Mouse (Mus musculus): ENCODE measurements around the gene Emc8.
"Not testable (repeated sequence)": the region's sequence is repeated elsewhere in the genome, so short reads cannot be mapped to it uniquely, and the experiment has no call there.

The Emc8 gene

DNA sequence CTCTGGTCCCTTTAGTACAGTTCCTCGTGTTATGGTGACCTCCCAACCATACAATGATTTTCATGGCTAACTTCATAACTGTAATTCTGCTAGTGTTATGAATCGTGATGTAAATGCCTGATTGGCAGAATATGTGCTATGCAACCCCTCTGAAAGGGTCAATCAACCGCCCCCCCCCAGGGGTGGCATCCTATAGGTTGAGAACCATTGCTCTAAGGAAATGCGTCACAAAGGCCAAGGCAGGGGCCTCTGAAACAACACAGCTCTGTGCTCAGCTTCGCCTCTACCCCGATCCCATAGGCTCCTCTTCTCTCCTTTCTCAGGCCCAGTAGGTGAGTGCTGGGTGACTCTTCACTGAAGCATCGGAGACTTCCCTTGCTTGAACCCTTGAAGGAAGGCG lies 17.2 kb upstream of the Emc8 start:
- no peak for DNase-seq (ENCODE audit: low read depth, low spot score)

DNA sequence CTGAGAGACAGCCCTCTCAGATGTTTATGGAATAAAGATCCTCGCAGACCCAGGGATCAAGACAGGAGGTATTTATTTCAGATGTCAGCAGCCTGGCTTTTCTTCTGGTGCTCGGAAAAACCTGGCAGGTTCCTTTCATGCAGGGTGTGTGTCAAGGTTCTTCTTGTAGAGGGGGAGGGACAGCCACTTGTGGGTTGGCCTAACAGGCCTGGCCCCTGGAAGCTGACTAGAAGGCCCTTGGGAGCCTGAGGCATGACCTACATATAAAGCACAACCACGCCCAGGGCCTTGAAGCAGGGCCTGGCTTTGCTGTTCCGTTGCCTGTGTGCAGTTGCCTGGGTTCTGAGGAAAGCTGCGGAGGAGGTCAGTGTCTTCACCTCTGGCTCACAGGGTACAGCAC lies 16.7 kb upstream of the Emc8 start:
- DNase-seq (ENCODE audit: low read depth, low spot score) = no peak

DNA sequence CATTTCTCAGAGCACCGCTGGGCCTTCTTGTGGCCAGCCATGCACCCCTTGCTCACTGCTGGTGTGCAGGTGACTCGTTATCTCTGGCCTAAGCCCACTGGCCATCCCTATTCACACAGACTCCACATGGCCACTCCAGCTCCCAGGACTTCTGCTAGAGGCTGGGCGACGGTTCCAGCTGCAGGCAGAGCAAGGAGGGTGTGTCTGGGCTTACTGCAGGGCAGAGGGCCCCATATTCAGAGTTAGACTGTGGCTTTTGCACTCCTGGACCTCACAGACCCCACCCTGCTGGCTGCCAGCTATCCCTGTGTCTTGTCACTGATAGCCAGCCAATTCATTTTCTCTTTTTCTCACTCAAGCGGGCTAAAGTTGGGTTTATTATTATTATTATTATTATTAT lies 15.7 kb upstream of the Emc8 start:
- no peak for DNase-seq (ENCODE audit: low read depth, low spot score)

DNA sequence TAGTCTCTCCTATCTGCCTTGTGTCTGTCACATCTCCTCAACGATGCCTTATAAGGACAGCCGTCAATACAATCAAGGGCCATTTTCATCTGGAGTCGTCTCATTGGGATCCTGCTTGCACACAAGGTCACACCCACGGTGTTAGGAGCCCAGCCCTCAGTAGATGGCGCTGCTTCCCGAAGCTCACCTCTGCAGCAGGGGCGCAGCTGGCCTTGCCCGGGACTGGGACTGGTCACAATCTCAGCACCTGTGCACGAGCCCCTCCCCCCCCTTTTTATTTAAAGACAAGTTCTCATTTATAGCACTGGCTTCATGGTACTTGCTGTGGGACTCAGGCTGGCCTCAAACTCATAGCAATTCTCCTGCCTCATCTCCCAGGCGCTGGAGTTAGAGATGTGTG lies 15.2 kb upstream of the Emc8 start:
- DNase-seq (ENCODE audit: low read depth, low spot score) = peak; percentile 86

DNA sequence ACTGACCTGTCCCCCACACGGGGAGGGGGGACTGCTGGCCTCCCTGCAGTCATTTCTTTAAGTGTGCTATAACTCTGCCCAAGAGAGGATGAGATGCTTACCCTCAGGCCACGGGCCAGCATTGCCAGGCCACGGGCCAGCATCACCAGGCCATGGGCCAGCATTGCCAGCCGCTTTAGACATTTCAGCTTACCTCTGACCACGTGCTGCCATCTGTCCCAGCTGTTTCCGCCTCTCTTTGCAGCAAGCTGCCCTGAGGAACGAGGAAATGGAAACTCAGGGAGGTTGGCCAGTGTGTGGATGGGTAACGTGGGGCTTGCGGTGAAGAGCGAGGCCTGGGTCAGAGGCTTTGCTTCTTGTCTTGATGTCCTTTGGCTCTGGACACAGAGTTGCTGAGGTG lies 12.7 kb upstream of the Emc8 start:
- DNase-seq (ENCODE audit: low read depth, low spot score) = no peak

DNA sequence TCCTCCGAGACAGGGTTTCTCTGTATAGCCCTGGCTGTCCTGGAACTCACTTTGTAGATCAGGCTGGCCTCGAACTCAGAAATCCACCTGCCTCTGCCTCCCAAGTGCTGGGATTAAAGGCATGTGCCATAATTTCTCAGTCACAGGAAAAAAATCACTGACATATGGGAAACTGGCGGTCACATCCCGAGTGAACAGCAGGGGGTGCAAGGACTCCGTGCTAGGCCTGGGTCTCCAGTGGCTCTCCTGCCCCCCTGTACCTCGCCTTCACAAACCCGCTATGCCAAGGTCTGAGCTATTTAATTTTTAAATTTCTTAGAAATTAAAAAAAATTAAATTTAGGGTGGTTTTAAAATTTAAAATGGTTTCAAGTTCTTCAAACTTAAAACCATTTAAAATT lies 12.0 kb upstream of the Emc8 start:
- not testable (repeated sequence) for DNase-seq (ENCODE audit: low read depth, low spot score)

DNA sequence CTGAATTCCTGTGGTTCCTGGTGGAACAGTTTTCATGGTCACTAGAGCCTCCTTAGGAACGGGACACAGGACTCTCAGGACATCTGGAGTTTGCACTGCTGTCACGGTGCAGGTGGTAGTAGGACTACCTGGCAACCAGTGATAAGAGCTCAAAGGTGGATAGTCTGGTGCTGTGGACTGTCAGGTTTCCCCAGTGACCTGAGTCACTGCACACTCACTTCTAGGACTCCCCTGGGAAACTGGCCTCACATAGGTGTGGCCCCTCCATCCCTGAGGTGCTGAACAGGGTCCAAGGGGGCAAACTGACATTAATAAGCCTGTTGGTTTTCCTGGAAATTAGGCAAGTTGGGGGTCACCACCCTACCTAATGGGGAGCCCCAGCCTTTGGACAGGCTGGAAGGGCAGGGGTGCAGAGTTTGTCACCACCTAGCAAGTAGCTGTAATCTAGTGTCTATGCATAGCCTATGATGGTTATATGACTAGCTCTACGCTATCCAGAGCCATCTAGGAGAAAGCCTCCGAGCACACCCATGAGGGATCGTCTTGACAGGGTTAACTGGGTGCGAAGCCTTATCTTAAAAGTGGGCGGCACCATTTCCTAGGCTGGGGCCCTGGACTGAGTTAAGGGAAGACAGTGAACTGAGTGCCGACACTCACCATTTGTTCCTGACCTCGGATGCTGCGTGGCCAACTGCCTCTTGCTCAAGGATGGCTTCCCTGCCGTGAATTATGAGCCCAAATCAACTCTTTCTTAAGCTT lies 11.4 kb upstream of the Emc8 start:
- no peak for DNase-seq (ENCODE audit: low read depth, low spot score)

DNA sequence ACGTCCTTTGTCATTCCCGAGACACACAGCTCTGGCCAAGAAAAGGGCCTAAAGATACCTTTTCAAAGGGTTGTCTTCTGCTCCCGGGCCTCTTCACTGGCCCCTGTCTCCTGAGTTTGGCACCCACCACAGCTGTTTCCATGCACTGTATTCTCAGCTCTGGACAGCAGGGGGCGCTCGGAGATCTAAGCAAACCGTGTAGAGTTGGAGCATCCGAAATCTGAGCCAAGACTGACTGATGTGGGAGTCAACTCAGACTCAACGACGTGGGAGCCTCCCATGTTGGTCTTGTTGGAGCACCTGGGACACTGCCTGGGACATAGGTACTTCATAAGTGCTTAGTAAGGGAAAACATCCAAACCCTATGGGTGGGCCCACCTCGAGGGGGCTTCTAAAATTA lies 10.1 kb upstream of the Emc8 start:
- peak; percentile 92 for DNase-seq (ENCODE audit: low read depth, low spot score)

DNA sequence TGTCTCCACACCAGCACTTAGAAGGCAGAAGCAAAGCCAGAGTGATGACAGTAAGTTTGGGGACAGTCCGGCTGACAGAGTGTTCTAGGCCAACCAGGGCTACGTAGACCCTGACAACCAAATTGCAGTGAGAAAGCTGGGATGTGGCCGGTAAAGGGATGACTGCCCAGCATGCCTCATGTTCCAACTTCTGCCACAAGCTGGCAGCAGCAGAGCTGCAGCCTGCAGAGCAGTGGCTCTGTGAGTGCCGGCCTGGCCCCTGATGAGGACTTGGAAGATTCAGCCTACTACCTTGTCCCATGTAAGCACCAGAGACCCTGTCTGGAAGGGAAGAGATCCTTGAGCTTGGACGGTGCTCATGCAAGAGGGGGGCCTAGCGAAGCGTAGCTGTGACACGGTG lies 7.3 kb upstream of the Emc8 start:
- DNase-seq (ENCODE audit: low read depth, low spot score) = peak; percentile 41

DNA sequence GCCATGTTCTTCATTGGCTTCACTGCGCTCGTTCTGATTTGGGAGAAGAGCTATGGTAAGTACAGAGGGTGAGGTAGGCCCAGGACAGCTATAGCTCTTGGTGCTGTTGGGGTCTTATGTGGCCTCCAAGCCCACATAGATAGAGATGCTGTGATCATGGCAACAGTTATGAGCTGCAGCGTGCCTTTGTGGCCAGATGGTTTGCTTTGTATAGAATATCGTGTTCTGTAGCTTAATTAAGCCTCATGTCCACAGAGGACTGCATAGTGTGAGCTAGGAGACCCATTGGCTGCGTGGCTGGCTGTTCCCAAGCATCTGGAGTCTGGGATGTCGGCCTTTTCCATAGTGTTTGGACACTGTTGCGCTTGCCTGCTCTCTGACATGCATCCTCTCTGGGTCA lies 4.9 kb upstream of the Emc8 start:
- DNase-seq (ENCODE audit: low read depth, low spot score) = no peak

DNA sequence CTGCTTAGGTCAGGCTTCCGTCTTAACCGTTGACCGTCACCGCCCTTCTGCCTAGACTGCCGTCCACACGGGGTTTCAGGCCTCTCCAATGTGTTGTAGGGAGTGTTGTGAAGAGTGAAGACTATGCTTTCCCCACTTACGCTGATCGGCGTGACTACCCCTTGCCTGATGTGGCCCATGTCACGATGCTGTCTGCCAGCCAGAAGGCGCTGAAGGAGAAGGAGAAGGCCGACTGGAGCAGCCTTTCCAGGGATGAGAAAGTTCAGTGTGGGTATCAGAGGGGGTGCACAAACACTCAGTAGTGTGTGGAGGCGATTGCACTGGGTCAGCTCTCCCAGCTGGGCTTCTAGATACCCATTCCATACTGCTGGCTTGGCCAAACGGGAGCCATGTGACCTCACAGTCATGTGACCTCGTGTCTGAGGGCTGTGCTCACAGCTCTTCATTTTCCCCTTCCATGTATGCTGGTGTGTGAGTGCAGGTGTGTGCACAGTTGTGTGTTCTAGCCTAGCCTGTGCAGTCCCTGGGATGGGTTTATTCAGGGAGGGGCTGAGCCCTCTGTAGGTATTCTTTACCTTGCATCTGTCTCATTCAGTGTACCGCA lies 4.4 kb upstream of the Emc8 start:
- peak; percentile 48 for DNase-seq (ENCODE audit: low read depth, low spot score)

DNA sequence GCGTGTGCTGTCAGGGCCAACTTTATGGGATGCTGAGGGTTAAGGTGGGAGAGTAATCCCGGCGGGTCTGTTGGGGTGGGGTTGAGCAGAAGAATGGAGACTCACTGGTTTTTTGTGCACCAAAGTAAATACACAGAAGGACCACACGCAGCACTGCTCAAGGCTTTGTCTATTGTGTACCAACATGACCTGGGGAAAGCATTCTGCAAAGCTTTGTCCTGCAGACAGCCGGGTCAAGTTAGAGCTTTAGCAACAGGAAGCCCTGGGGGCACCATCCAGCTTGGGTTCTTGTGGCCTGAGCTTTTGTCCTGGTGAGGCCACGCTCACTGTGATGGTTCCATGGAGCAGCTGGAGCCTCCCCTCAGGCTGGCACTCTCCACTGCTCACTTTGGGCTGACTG lies 3.4 kb upstream of the Emc8 start:
- peak; percentile 75 for DNase-seq (ENCODE audit: low read depth, low spot score)

DNA sequence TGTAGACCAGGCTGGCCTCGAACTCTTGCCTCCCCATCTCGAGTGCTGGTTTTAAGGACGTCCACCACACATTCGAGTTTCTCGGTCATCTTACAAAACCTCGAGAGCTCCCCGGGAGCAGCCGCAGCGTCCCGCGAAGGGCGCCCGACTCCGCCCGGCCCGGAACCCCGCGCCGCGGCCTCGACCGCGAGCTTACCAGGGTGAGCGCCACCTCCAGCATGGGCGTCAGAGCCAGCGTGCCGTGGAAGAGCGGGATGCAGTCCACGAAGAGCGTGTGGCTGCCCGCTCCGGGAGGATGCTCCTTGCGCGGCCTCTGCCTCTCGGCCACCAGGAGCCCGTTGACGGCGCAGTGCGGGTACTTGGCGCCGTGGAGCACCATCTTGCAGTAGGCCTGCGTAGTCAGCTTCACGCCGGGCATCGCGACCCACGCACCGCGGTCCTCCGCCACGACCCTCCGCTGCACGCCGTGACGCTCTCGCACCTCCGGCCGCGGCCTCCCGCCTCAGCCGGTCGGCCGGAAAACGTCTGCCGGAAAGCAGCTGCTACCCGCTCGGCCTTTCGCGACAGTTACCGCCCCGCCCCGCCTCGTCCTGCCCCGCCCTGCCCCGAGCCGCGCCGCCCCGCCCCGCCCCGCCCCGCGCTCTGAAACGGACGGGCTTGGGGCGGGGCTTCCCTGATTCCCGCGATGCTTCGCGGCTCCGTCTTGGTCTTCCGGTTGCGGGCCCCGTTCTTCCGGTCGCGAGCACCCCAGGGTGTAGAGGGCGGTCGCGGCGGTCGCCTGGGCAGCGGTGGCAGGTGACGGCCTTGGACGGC lies 606 bp downstream of the Emc8 start, which contains the start of the genes Gm27021 and Cox4i1:
Gene Gm27021, minus strand, starts transcription at position 519 of the 813 bp plus-strand sequence.
Gene Cox4i1, plus strand, starts transcription at position 662 of the 813 bp plus-strand sequence.
- peak; percentile 91 for DNase-seq (ENCODE audit: low read depth, low spot score)

DNA sequence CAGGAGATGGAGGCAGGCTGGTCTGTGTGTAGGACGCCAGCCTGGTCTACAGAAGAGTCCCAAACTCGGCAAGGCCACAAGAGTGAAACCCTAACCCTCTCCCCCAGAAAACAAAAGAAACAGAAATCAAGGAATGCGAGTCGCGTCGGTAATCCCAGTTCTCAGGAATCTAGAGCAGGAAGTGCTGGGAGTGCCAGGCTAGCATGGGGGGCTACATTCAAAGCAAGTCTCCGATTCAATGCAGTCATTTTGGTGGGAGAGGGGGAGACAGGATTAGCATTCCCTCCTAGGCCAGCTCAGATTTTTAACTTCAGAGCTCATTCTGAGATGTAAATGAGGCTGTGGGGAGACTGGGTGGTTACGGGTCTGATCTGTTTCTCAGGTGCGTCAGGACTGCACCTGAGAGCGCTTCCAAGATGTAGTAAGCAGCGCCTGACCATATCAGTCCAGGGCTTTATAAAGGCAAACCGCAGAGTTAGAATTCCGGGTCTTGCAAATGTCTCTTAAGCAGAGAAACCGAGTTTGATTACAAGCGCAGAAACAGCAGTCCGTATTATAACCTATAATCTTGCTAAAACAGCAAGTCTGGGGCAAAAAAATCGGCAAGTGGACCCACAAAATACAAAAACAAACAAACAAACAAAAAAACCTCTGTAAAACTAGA lies 1.4 kb downstream of the Emc8 start:
- DNase-seq (ENCODE audit: low read depth, low spot score) = peak; percentile 80

DNA sequence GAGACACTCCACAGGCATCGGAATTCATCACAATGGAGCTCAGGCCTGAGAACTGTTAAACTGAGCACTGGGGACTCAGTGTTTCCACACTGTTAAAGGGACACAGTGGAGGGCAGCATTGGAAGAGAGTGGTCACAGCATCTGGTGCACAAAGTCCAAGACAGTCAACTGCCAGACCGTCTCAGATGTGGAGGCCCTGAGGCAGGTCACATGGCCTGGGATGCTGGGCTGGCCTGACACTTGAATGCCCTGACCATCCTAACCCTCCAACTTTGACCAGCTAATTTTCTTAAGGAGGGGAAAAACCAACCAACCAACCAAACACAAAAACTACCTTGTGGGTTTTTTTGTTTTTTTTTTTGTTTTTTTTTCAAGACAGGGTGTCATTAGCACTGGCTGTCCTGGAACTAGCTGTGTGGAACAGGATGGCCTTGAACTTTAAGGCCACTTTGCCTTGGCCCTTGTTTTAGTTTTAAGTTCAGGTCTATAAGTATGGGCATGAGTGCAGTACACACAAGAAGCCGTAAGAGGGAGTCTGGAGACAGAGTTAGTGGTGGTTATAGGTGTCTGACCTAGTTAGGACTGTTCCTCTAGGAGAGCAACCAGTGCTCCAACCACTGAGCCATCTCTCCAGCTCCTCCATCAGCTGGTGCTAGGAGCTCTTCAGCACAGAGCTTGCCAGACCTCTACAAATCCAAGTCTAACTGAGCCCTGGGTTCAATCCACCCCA lies 2.5 kb downstream of the Emc8 start:
- DNase-seq (ENCODE audit: low read depth, low spot score) = peak; percentile 91

DNA sequence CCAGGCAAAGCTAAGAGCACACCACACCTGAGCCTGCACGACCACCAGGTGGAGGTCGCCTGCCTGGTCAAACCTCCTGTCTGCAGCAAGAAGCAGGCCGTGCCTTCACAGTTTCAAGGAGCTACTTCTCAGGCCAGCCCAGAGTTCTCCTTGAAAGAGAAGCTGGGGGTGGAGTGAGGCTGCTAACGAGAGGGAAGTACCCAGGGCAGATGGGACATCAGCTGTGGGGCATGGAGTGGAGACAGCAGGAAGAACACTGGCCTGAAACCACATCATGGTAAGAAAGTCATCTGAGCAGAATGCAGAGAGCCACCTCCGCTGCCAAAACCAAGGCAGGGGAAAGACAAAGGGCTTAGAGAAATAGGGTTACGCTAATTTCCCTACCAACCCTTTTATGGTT lies 3.8 kb downstream of the Emc8 start:
- no peak for DNase-seq (ENCODE audit: low read depth, low spot score)

DNA sequence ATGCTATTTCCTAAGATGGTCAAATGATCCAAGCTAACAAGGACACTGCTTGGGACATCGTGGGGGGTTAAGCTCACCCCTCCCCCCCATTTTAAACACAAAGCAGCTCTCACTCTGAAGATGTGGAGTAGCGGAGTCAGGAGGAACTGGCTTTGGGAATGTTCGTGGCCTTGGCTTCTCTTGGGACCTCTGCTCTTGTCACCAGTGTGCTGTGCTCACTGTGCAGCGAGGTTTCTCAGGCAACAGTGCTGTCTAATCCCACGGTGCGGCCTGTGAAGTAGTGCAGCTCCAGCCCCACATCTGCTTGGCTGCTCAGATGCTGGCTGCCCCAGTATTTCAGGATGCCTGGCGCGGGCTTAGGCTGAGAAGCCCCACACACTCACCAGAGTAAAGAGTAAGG lies 11.0 kb downstream of the Emc8 start:
- peak; percentile 50 for DNase-seq (ENCODE audit: low read depth, low spot score)

DNA sequence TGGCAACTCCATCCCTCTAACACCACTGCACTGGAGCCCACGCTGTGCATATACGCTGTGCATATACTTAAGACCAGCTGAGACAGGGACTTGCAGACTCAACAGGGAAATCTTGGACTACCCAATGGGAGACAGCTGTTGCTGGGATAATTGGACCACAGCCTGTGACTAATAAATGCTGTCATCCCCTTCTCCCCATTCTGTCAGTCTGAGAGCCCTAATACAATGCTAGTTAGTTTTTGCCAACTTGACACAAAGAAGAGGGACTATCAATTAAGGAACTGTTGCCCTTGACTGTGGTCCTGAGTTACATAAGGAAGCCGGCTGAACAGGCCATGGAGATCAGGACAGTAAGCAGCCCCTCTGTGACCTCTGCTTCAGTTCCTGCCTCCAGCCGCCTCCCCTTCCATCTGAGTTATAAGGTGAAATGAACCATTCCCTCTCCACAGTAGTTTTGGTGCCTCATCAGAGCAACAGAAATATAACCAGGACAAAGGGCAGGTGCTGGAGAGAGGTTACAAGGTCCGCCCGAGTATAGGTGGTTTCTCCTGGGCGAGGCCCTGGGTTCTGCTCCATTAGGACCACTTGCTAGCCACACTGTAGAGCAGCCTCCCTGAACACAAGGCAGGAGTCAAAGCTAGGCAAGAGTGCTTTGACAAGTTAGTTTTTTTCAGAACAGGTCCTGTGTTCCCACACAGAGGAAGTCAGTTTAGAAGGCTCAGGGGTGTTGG lies 11.9 kb downstream of the Emc8 start:
- DNase-seq (ENCODE audit: low read depth, low spot score) = no peak

DNA sequence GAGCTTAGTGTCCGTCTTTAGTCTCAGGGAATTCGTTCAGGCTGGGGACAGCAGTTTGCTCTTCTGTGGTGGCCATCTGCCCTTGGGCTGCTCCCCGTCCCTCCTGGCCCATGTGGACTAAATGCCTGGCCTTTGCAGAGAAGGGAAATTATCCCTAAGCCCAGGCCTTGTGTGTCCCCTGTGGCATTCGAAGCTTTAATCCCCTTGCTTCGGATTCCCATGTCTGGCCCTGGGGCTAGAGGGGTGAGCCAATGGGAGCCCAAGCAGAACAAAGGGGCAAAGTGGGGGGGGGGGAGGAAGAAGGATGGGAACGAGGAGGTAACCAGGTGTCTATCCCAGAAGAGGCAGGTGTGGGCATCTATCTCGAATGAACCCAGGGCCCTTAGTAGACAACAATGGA lies 20.8 kb downstream of the Emc8 start, which contains the start of gene 1190005I06Rik:
Gene 1190005I06Rik, minus strand, starts transcription at position 101 of the 400 bp plus-strand sequence.
- no peak for DNase-seq (ENCODE audit: low read depth, low spot score)

DNA sequence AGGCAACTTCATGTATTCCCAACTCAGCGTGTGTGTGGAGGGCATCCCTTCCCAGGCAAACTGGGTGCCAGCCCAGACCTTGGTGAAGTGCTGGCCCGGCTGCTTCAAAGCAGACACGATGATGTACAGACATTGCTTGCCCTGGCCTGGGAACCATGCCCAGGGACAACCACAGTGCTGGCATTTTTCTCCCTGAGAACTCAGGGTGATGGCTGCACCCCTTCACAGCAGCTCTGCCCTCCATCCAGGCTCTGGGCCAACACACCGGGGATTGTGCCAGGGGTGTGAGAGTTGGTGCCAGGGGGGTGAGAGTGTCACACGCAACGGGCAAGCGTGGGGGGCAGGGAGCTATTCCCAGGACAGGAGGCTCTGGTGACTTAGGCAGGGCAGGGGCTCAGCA lies 23.7 kb downstream of the Emc8 start:
- DNase-seq (ENCODE audit: low read depth, low spot score) = no peak

Measured in ES-CJ7 (cell line).